26 mouse cellular contexts compared by ENCODE assay signal in genomic region chr5:37876240-37876639, GRCm38 (mm10). TPM values are rescaled to one million over a fixed set of nuclear protein-coding genes. Genes with fewer than 3 reads are reported as not detected.
DNase-seq lines count a peak whose midpoint lies in the region; ATAC-seq and TF ChIP-seq lines count a peak whose summit lies in the region.
"Had no signal": no experiment of that assay in that cellular context is flagged by ENCODE, and none has a peak within 500 bp of the region (broad histone marks: within the 10 kb centered on the region; RNA-seq: fewer than 3 reads in every experiment).

No protein-coding gene starts in this region.

- no peaks in the 10 kb centered on the region for H3K79me3 ChIP-seq in C2C12 (ENCODE audit: low read depth)

- intact Hi-C loops in left cerebral cortex, postnatal 14 days (cut with DNase I): no loop called here

- no peak overlapping the region for H3K4me2 ChIP-seq in heart, embryonic 12.5 days
- H3K4me2 ChIP-seq: embryonic facial prominence, embryonic 12.5 days; forebrain, embryonic 12.5 days had no signal

- no peak overlapping the region for H3K9ac ChIP-seq in heart, embryonic 12.5 days
- H3K9ac ChIP-seq: embryonic facial prominence, embryonic 12.5 days; forebrain, embryonic 12.5 days had no signal

- ATAC-seq in heart, embryonic 12.5 days (ENCODE audit: insufficient number of reproducible peaks, low FRiP score): peak; percentile 25; the same call in 1 of the 2 replicates
- ATAC-seq: activated CD4-positive, CD25-positive, alpha-beta regulatory T cell, adult 4 months; forebrain, embryonic 14.5 days; forebrain, embryonic 16.5 days had no signal

- H3K36me3 ChIP-seq in heart, embryonic 12.5 days: no peaks in the 10 kb centered on the region
- H3K36me3 ChIP-seq in C2C12 (ENCODE audit: control insufficient read depth, insufficient read depth): no peaks in the 10 kb centered on the region
- H3K36me3 ChIP-seq: embryonic facial prominence, embryonic 10.5 days; embryonic facial prominence, embryonic 12.5 days; forebrain, embryonic 10.5 days; forebrain, embryonic 12.5 days had no signal

- no peaks in the 10 kb centered on the region; the same call in 1 of the 2 replicates for H3K27me3 ChIP-seq in heart, embryonic 12.5 days (replicated peaks)
- H3K27me3 ChIP-seq in C2C12 (ENCODE audit: control insufficient read depth, insufficient read depth, insufficient read length): no peaks in the 10 kb centered on the region

- no peak overlapping the region for H3K4me3 ChIP-seq in heart, embryonic 12.5 days
- H3K4me3 ChIP-seq in C2C12 (ENCODE audit: insufficient read depth, poor library complexity, severe bottlenecking): no peak overlapping the region
- H3K4me3 ChIP-seq in embryonic fibroblast, embryonic 13.5 days (ENCODE audit: insufficient read depth, low read length): no peak overlapping the region
- H3K4me3 ChIP-seq: embryonic facial prominence, embryonic 10.5 days; embryonic facial prominence, embryonic 12.5 days; erythroblast, embryonic 14.5 days; forebrain, embryonic 10.5 days; forebrain, embryonic 12.5 days had no signal

- no peaks in the 10 kb centered on the region for H3K4me1 ChIP-seq in heart, embryonic 12.5 days (replicated peaks)
- H3K4me1 ChIP-seq in embryonic fibroblast, embryonic 13.5 days (ENCODE audit: control insufficient read depth, insufficient read depth, low read length): no peaks in the 10 kb centered on the region
- H3K4me1 ChIP-seq: forebrain, embryonic 10.5 days; forebrain, embryonic 12.5 days had no signal

- TF ChIP-seq POLR2A in embryonic fibroblast, embryonic 13.5 days (IDR thresholded peaks at IDR 0.05; ENCODE audit: low read depth, low read length): no peak

- no peaks in the 10 kb centered on the region for H3K9me3 ChIP-seq in heart, embryonic 12.5 days (replicated peaks)
- H3K9me3 ChIP-seq: embryonic facial prominence, embryonic 10.5 days; embryonic facial prominence, embryonic 12.5 days; forebrain, embryonic 10.5 days; forebrain, embryonic 12.5 days had no signal

- DNase-seq in heart, adult 11 months: no peak
- peak; percentile 60 for DNase-seq in 3134 (ENCODE audit: extremely low read depth, insufficient read length, low spot score)
- DNase-seq in kidney, adult 8-10 months: no peak
- DNase-seq in lung, postnatal 10 days: no peak
- no peak for DNase-seq in left cerebral cortex, postnatal 14 days (ENCODE audit: low spot score in 2 of 2)
- DNase-seq: adrenal gland, adult 8-10 months; adrenal gland, postnatal 14 days; adrenal gland, postnatal 36 days; B cell, adult 2 months; cerebellum, adult 11-12 months; cerebellum, adult 2 months; cerebellum, adult 9-10 months; cerebellum, postnatal 10 days; cerebellum, postnatal 25 days had no signal

- H3ac ChIP-seq in C2C12 (ENCODE audit: control insufficient read depth, insufficient read length, low read depth): no peak overlapping the region

- WGBS in heart, embryonic 12.5 days: 43% methylated on average over 4 of the region's 4 CpGs

- no peaks in the 10 kb centered on the region for H3K79me2 ChIP-seq in C2C12 (ENCODE audit: control insufficient read depth, insufficient read depth)

- no peak overlapping the region for H3K27ac ChIP-seq in heart, embryonic 12.5 days (ENCODE audit: poor library complexity, severe bottlenecking)
- peak overlapping the region; percentile 11; the same call in 1 of the 2 replicates for H3K27ac ChIP-seq in embryonic fibroblast, embryonic 13.5 days (ENCODE audit: insufficient read depth, low read length)
- H3K27ac ChIP-seq: embryonic facial prominence, embryonic 10.5 days; embryonic facial prominence, embryonic 12.5 days; forebrain, embryonic 10.5 days; forebrain, embryonic 12.5 days had no signal

- TF ChIP-seq CTCF in C2C12 (IDR thresholded peaks at IDR 0.05; ENCODE audit: control insufficient read depth, insufficient read depth, insufficient read length): no peak
- no peak for TF ChIP-seq CTCF in embryonic fibroblast, embryonic 13.5 days (IDR thresholded peaks at IDR 0.05; ENCODE audit: borderline replicate concordance, insufficient read depth, low read length)

TF ChIP-seq in C2C12, 6 proteins besides CTCF, POLR2A, EP300 and RAD21:
- TF ChIP-seq CEBPB (IDR thresholded peaks at IDR 0.05; ENCODE audit: low read depth) (no peak), MYOG (IDR thresholded peaks at IDR 0.05; ENCODE audit: control insufficient read depth, extremely low read depth, insufficient read length) (no peak), MAX (IDR thresholded peaks at IDR 0.05) (no peak), MYOD1 (IDR thresholded peaks at IDR 0.05; ENCODE audit: control insufficient read depth, insufficient read length, low read depth) (no peak), FOSL1 (IDR thresholded peaks at IDR 0.05; ENCODE audit: insufficient read depth, low read length, poor library complexity, severe bottlenecking) (peak; percentile 20), USF1 (IDR thresholded peaks at IDR 0.05; ENCODE audit: low read depth) (no peak)

RNA-seq across cellular contexts. Expression of gene Msx1, which starts 51.9 kb away (rescaled TPM):
- 20.4 and 20.6 TPM in 2 replicates for polyA plus RNA-seq in heart, embryonic 12.5 days (2016; fragmentation: Nextera tagmentation; extraction: Ambion mirVana)
- 7.0 TPM for polyA plus RNA-seq in C2C12 (2012; fragmentation: generic; extraction: Trizol)
- polyA plus RNA-seq in embryonic fibroblast, embryonic 13.5 days (2011; ENCODE audit: insufficient read length, low read depth, missing spikeins): 4.8 and 15.7 TPM in 2 replicates
- 1 to 10 TPM; 3.1 to 4.1 TPM for total RNA-seq in left cerebral cortex, postnatal 14 days (2021)
- total RNA-seq: MEL had no signal
- polyA plus RNA-seq: erythroblast, embryonic 14.5 days had no signal
